Mouse (Mus musculus): ENCODE data around the gene Cd27. TPM values are rescaled to one million over a fixed set of nuclear protein-coding genes. Genes with fewer than 3 reads are reported as not detected.

Gene Cd27
- total RNA-seq, 2 experiments from 2014 or later = 0.16 TPM; not detected in 1

Small RNA genes lying within 50 kb of the gene (microRNA-seq; reads per million reads assigned to microRNA genes)
- gene Mir3098 (0 to 1.0 reads per million in 2 experiments), gene Mir8113 (0 reads per million in 2 experiments)

Other genes with a start within 250 kb of the Cd27 start
- under 1 TPM; 0.16 to 0.72 TPM for gene Pianp, start 240.3 kb downstream of the Cd27 start, total RNA-seq (2021)
- 10 to 100 TPM; 20.1 to 20.7 TPM for gene Zfp384, start 227.9 kb downstream of the Cd27 start, total RNA-seq (2021)
- gene Ing4, start 197.2 kb downstream of the Cd27 start, total RNA-seq (2021) = 10 to 100 TPM; 29.6 TPM
- 1 to 10 TPM; 1.4 to 2.5 TPM for gene Acrbp, start 187.3 kb downstream of the Cd27 start, total RNA-seq (2021)
- gene Lpar5, start 169.1 kb downstream of the Cd27 start, total RNA-seq (2021) = under 1 TPM in 1 of 2 experiments, not detected in 1; 0.24 TPM
- gene Chd4, start 141.0 kb downstream of the Cd27 start, total RNA-seq (2021) = 10 to 100 TPM; 75.1 to 84.3 TPM
- gene Nop2, start 105.1 kb downstream of the Cd27 start, total RNA-seq (2021) = 10 to 100 TPM; 16.0 to 20.4 TPM
- 10 to 100 TPM; 24.0 to 28.7 TPM for gene Iffo1, start 91.8 kb downstream of the Cd27 start, total RNA-seq (2021)
- over 10,000 TPM in 1 of 2 experiments, 1,000 to 10,000 TPM in 1; 9,479 to 10,041 TPM for gene Gapdh, start 70.5 kb downstream of the Cd27 start, total RNA-seq (2021)
- gene Ncapd2, start 45.3 kb downstream of the Cd27 start, total RNA-seq (2021) = 10 to 100 TPM; 18.4 to 18.7 TPM
- gene Mrpl51, start 45.2 kb downstream of the Cd27 start, total RNA-seq (2021) = 100 to 1,000 TPM; 214 to 227 TPM
- gene Vamp1, start 21.5 kb downstream of the Cd27 start, total RNA-seq (2021) = 10 to 100 TPM; 10.7 to 11.3 TPM
- gene Tapbpl, start 5.2 kb downstream of the Cd27 start, total RNA-seq (2021) = 1 to 10 TPM; 2.2 to 2.3 TPM
- not detected for gene Tuba3a, start 49.0 kb upstream of the Cd27 start, total RNA-seq (2021)
- gene Ltbr, start 76.9 kb upstream of the Cd27 start, total RNA-seq (2021) = 10 to 100 TPM; 24.8 to 26.3 TPM
- gene Scnn1a, start 83.6 kb upstream of the Cd27 start, total RNA-seq (2021) = under 1 TPM; 0.22 to 0.27 TPM
- gene Tnfrsf1a, start 112.4 kb upstream of the Cd27 start, total RNA-seq (2021) = 10 to 100 TPM; 42.1 to 42.3 TPM
- gene Plekhg6, start 143.8 kb upstream of the Cd27 start, total RNA-seq (2021) = not detected

Data from gastrocnemius, postnatal 14 days (tissue).